Mouse (Mus musculus): ENCODE data around the gene Sapcd1.

DNA sequence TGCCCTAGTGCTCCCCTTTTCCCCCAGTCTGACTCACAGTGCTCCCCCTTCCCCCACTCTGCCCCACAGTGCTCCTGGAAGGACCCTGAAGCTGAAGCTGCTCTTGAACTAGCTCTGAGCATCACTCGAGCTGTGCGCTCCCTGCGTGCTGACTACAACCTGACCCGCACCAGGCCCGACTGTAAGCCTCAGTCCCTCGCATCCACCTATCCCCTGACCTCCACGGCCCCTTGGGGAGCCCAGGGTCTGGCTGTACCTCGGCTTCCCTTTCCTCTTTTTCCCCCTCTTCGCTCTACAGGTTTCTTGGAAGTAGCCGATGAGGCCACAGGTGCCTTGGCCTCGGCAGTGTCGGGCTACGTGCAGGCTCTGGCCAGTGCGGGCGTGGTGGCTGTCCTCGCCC lies 12.5 kb downstream of the Sapcd1 start:
- TF ChIP-seq CTCF (IDR thresholded peaks at IDR 0.05; ENCODE audit: extremely low read depth, insufficient read length, insufficient replicate concordance, low read depth, low read length) (no peak), POLR2A (IDR thresholded peaks at IDR 0.05; ENCODE audit: low read depth, low read length) (no peak)
